Mouse (Mus musculus) liver, embryonic 14.5 days (tissue): ENCODE data around the gene Tdpoz2.
"Not testable (repeated sequence)": the region's sequence is repeated elsewhere in the genome, so short reads cannot be mapped to it uniquely, and the experiment has no call there.

Experiments
- CTCF ChIP-seq: IDR thresholded peaks from 2 replicates; pipeline ENCODE4 v1.5.1; 2016; ENCODE audit warnings: antibody characterized with exemption, low read depth, control low read depth
- EP300 ChIP-seq: IDR thresholded peaks from 2 replicates; pipeline ENCODE4 v1.6.1; 2016; ENCODE audit warnings: antibody characterized with exemption, low read depth

- TF ChIP-seq CTCF, EP300: not testable (repeated sequence)
Measured at GRCm38 (mm10) chr3:93630917-93631714, 21.4 kb downstream of the Tdpoz2 start.
